Mouse (Mus musculus) E14TG2a.4 (cell line): Measurements from ENCODE around the gene Entpd1.
A peak's percentile ranks its signal among the peaks of the same experiment; 100 is the strongest.
"Not testable (repeated sequence)": the region's sequence is repeated elsewhere in the genome, so short reads cannot be mapped to it uniquely, and the experiment has no call there.

Experiments used
- H3K27me3 ChIP-seq: 2 replicates; pipeline ENCODE4 v1.6.1; 2014; ENCODE audit warnings: low read length, control low read depth; ENCODE audit not compliant: insufficient read depth
- H3K36me3 ChIP-seq: 2 replicates; pipeline ENCODE4 v1.6.1; 2014; ENCODE audit warnings: low read length, control low read depth; ENCODE audit not compliant: insufficient read depth
- H3K4me1 ChIP-seq: replicated peaks from 2 replicates; pipeline ENCODE4 v1.6.1; 2014; ENCODE audit warnings: low read depth, low read length, control low read depth
- H3K4me3 ChIP-seq: replicated peaks from 2 replicates; pipeline ENCODE4 v1.5.1; 2014; ENCODE audit warnings: mild to moderate bottlenecking, low read length
- H3K9me3 ChIP-seq: 2 replicates; pipeline ENCODE4 v1.6.1; 2014; ENCODE audit warnings: low read length, control low read depth
- CTCF ChIP-seq: conservative IDR thresholded peaks from 2 replicates; pipeline ENCODE4 v1.5.1; 2014; ENCODE audit warnings: low read length
- NANOG ChIP-seq: IDR thresholded peaks from 2 replicates; pipeline ENCODE4 v1.6.1; 2014; ENCODE audit warnings: borderline replicate concordance, low read length, mixed read lengths
- POU5F1 ChIP-seq: IDR thresholded peaks from 2 replicates; pipeline ENCODE4 v1.6.1; 2014; ENCODE audit warnings: low read length, borderline replicate concordance

The Entpd1 gene

GRCm38 (mm10) chr19:40587491-40588292 is 24.5 kb upstream of the Entpd1 start:
- TF ChIP-seq CTCF (no peak), POU5F1 (no peak), NANOG (no peak)
- Histone ChIP-seq H3K9me3 (no peaks in the 10 kb centered on the region), H3K4me3 (peak overlapping the region; percentile 87), H3K36me3 (peaks cover 29% of the 10 kb centered on the region), H3K4me1 (peaks cover 33% of the 10 kb centered on the region), H3K27me3 (peaks cover 12% of the 10 kb centered on the region; the same call in 1 of the 2 replicates)

GRCm38 (mm10) chr19:40588293-40588654 is 23.9 kb upstream of the Entpd1 start, which contains the start of gene Aldh18a1:
Aldh18a1 (minus strand) TSS chr19:40588463.
- H3K4me3 ChIP-seq, result peak within 1 kb of the TSS; percentile 87
- H3K4me1 ChIP-seq, result peaks cover 33% of the 10 kb centered on the region
- H3K27me3 ChIP-seq, result peaks cover 12% of the 10 kb centered on the region; the same call in 1 of the 2 replicates
- no peaks in the 10 kb centered on the region for H3K9me3 ChIP-seq
- TF ChIP-seq CTCF (no peak), NANOG (no peak), POU5F1 (no peak)
- peaks cover 24% of the 10 kb centered on the region; the same call in 1 of the 2 replicates for H3K36me3 ChIP-seq

DNA sequence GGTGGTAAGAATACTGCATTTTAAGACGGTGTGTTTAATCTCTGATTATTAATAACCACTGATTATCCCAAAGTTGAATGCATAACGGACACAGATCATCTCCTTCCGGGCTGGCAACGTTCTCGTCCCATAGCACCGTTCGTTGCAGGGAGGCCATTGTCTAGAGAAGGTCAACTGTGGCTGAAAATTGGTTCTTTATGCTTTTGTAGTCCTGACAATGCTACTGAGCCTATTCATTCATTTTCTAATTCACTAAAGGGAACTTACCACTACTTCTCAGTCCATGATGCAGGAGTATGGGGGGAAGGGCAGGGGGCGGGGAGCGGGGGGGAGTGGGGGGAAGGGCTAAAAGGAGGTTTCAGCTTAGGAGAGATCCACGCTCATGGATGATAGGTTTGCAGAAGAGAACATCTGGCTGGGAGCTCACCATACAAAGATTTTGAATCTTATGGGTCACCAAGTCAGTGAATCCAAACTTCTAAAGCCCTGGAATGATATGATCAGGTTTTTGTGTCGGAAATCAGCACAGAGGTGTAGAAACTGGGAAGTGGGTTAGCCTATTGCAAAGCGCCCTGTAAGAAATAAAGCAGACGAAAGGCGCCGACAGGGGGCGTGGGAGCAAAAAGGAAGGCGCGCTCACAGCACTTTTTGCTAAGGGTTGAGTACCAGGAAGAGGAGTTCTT is 23.2 kb upstream of the Entpd1 start:
- Histone ChIP-seq H3K27me3 (peaks cover 12% of the 10 kb centered on the region; the same call in 1 of the 2 replicates), H3K4me1 (peaks cover 33% of the 10 kb centered on the region), H3K4me3 (peak overlapping the region; percentile 87), H3K36me3 (peaks cover 17% of the 10 kb centered on the region; the same call in 1 of the 2 replicates), H3K9me3 (no peaks in the 10 kb centered on the region)
- TF ChIP-seq CTCF (peak; percentile 72), NANOG (no peak)

DNA sequence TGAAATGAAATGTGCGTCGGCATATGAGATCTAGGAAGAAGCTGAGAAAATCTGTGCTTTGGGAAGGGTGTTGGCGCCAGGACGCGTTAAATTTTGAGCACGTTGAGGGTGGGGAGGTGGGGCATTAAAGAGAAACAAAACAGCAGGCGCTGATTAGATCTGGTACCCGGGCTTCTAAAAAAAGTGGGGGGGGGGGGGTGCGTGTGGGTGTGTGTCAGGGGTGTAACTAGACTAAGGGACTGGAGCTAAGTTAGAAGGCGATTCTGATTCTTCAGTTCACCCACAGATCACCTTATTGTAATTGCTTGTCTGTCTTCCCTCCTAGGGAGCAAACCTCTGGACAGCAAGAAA is 22.7 kb upstream of the Entpd1 start:
- Histone ChIP-seq H3K4me1 (peaks cover 33% of the 10 kb centered on the region), H3K27me3 (peaks cover 12% of the 10 kb centered on the region; the same call in 1 of the 2 replicates), H3K9me3 (no peaks in the 10 kb centered on the region), H3K36me3 (peaks cover 14% of the 10 kb centered on the region; the same call in 1 of the 2 replicates), H3K4me3 (peak overlapping the region; percentile 87)
- no peak for TF ChIP-seq CTCF
- TF ChIP-seq NANOG, result no peak
- no peak for TF ChIP-seq POU5F1

DNA sequence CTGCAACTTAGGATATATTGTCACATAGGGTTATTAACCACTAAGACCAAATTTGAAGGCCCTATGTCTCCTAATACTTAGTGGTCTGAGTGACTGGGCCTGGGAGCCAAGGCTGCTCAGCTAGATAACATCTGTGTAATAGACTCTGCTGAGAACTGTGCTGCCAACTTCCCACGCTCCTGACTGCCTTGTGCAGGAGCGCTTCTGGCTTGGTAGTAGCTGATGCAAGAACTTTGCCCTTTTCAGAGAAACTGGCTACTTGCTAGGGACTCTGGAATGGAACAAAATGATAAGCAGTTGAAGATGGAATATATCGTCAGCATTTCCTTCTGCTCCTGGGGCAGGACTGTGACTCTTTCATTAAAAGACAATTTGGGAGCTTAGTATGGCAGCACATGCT is 16.9 kb upstream of the Entpd1 start:
- H3K27me3 ChIP-seq, result 0 out of 2 replicates have a peak, but pooled peaks cover 2% of the 10 kb centered on the region
- no peak overlapping the region for H3K4me3 ChIP-seq
- peaks cover 13% of the 10 kb centered on the region for H3K4me1 ChIP-seq
- TF ChIP-seq NANOG (no peak), CTCF (no peak), POU5F1 (no peak)
- H3K36me3 ChIP-seq, result 0 out of 2 replicates have a peak, but pooled peaks cover 5% of the 10 kb centered on the region
- no peaks in the 10 kb centered on the region for H3K9me3 ChIP-seq

DNA sequence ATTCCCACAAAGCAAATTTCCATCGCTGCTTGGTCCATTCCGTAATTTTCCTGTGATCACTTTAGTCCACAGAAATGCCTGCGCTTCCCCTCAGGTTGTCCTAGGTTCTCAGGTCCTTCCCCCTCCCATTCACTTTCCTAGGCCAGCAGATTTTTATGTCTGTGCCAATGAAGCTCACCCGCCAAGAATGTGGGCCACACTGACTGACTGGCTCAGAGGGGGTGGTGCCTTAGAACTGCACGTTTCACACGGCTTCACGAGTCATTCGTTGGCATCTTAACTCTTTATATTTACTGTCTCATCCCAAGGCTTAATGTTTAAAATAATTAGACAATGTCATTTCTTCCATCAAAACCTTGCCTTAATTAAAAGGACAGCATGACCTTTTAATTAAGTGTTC is 16.3 kb upstream of the Entpd1 start:
- no peak for TF ChIP-seq CTCF
- no peak for TF ChIP-seq NANOG
- no peak for TF ChIP-seq POU5F1
- Histone ChIP-seq H3K4me3 (no peak overlapping the region), H3K27me3 (no peaks in the 10 kb centered on the region), H3K36me3 (0 out of 2 replicates have a peak, but pooled peaks cover 5% of the 10 kb centered on the region), H3K4me1 (peaks cover 9% of the 10 kb centered on the region), H3K9me3 (no peaks in the 10 kb centered on the region)

DNA sequence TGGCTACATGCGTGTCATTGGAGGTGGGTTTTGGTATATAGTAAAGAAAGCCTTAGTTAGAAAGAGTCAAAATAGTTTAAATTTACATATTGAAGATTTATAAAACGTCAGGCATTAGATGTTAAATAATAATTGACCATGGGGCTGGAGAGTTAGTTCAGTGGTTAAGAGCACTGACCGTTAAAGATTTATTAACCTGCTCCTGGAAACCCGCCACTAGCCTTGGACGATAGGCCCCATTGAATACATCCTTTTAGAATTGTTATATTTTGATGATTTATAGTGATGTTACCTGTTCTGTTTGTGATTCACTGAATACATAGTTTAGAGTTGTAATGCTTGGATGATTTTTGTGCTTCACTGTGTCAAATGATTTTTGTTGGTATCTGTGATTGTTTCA is 11.3 kb upstream of the Entpd1 start:
- not testable (repeated sequence) for H3K27me3 ChIP-seq, H3K4me1 ChIP-seq, H3K9me3 ChIP-seq, H3K4me3 ChIP-seq
- H3K36me3 ChIP-seq, result peaks cover 18% of the 10 kb centered on the region

GRCm38 (mm10) chr19:40601870-40602269 is 10.3 kb upstream of the Entpd1 start:
- H3K4me3 ChIP-seq, result no peak overlapping the region
- H3K4me1 ChIP-seq, result peaks cover 15% of the 10 kb centered on the region
- peaks cover 28% of the 10 kb centered on the region for H3K36me3 ChIP-seq
- no peaks in the 10 kb centered on the region for H3K27me3 ChIP-seq
- TF ChIP-seq POU5F1 (no peak), CTCF (no peak), NANOG (no peak)
- H3K9me3 ChIP-seq, result no peaks in the 10 kb centered on the region
